ENCODE assay signal across 21 mouse cellular contexts in genomic region chr9:100469681-100470080, GRCm38 (mm10).
"Had no signal": no experiment of that assay in that cellular context is flagged by ENCODE, and none has a peak within 500 bp of the region (broad histone marks: within the 10 kb centered on the region; RNA-seq: fewer than 3 reads in every experiment).

No protein-coding gene starts in this region.

- H3K36me3 ChIP-seq: limb, embryonic 12.5 days; liver, embryonic 15.5 days; lung, embryonic 15.5 days; midbrain, embryonic 13.5 days; neural tube, embryonic 13.5 days; stomach, embryonic 15.5 days had no signal

- H3K4me1 ChIP-seq: liver, embryonic 15.5 days; megakaryocyte, embryonic 14.5 days; midbrain, embryonic 10.5 days; midbrain, embryonic 13.5 days had no signal

- ATAC-seq: liver, embryonic 12.5 days; midbrain, embryonic 13.5 days; midbrain, embryonic 16.5 days had no signal

- H3K4me3 ChIP-seq: limb, embryonic 12.5 days; liver, embryonic 12.5 days; liver, embryonic 15.5 days; lung, embryonic 15.5 days; megakaryocyte, embryonic 14.5 days; midbrain, embryonic 10.5 days; midbrain, embryonic 13.5 days; myocyte; neural tube, embryonic 13.5 days; stomach, embryonic 15.5 days had no signal

- DNase-seq: kidney, postnatal 14 days; kidney, postnatal 4 days; liver; lung, adult 18-20 months; lung, postnatal 10 days; lung, postnatal 36 days; retina, postnatal 1 day; right cerebral cortex, postnatal 25 days; spleen, adult 18-20 months; thymus, postnatal 25 days had no signal

- H3K9ac ChIP-seq: limb, embryonic 12.5 days; liver, embryonic 12.5 days; liver, embryonic 15.5 days; lung, embryonic 15.5 days; midbrain, embryonic 13.5 days; neural tube, embryonic 13.5 days; stomach, embryonic 15.5 days had no signal

- H3K9me3 ChIP-seq: limb, embryonic 12.5 days; liver, embryonic 12.5 days; liver, embryonic 15.5 days; lung, embryonic 15.5 days; megakaryocyte, embryonic 14.5 days; midbrain, embryonic 10.5 days; midbrain, embryonic 13.5 days; neural tube, embryonic 13.5 days; stomach, embryonic 15.5 days had no signal

- H3K27me3 ChIP-seq: limb, embryonic 12.5 days; liver, embryonic 12.5 days; liver, embryonic 15.5 days; lung, embryonic 15.5 days; megakaryocyte, embryonic 14.5 days; midbrain, embryonic 13.5 days; neural tube, embryonic 13.5 days; stomach, embryonic 15.5 days had no signal

- H3K27ac ChIP-seq: limb, embryonic 12.5 days; liver, embryonic 12.5 days; liver, embryonic 15.5 days; lung, embryonic 15.5 days; midbrain, embryonic 10.5 days; midbrain, embryonic 13.5 days; neural tube, embryonic 13.5 days; stomach, embryonic 15.5 days had no signal

- H3K4me2 ChIP-seq: limb, embryonic 12.5 days; liver, embryonic 12.5 days; liver, embryonic 15.5 days; lung, embryonic 15.5 days; midbrain, embryonic 13.5 days; neural tube, embryonic 13.5 days; stomach, embryonic 15.5 days had no signal
